Mouse (Mus musculus): ENCODE data around the gene Ptges3. TPM values are rescaled to one million over a fixed set of nuclear protein-coding genes. Genes with fewer than 3 reads are reported as not detected.

The Ptges3 gene
- total RNA-seq, 2 experiments from 2014 or later, result 71.7 to 80.0 TPM

- intact Hi-C loops (cut with DNase I), result loop anchor here (2.0 kb wide), 1 partner anchor 96 kb away; no protein-coding TSS in a partner anchor
- DNase-seq, result peak; percentile 88 to 93
These were observed 32.2 kb downstream of the Ptges3 start for GRCm38 (mm10) chr10:128090651-128091563.

DNA sequence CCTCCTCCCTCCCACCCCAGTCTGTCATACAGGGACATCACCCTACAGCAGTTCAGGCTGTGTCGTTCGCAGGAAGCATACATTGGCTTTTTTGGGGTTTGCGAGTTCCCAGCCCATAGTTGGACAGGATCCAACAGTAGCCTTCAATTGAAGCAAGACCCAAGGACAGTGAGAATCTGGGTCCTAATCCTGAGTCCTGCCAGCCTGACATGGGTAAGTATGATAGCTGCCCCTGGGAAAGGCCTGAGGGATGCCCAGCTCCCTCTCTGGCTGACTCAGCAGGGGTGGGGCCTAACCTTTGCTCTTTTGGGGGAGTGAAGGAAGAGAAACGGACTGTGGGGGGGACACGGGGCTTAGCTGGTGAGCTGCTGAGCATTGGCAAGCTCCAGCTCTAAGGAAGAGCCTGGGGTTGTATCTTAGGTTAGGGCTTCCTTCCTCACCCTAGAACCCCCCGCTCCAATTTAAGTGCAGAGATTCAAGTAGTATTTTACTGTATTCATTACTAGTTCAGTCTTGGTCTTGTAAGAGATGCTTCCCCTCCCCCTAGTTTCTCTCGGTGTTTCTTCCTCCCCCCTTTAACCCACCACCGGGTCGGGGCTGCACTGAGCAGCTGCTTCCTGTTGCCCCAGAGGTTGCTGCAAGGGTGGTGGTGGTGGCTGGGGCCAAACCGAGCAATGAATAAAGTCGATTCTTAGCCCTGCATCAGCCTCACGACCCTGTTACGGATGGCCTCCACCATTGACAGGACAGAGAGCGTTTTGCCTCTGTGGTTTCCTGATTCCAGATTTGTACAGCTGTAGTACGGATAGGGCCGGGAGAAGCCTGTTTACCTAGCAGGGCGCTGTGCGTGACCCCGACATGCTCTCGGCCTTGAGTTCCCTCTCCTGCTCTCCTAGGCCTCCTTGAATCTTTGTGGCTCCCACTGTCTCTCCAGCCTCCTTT is 33.1 kb downstream of the Ptges3 start, which contains the start of gene Baz2a:
TSS of gene Baz2a (plus strand) at position 14 of the 942 bp plus-strand sequence.
- DNase-seq, result peak; percentile 58 to 59
- intact Hi-C loops (cut with DNase I), result loop anchor here (2.0 kb wide), 1 partner anchor 95 kb away; no protein-coding TSS in a partner anchor

DNA sequence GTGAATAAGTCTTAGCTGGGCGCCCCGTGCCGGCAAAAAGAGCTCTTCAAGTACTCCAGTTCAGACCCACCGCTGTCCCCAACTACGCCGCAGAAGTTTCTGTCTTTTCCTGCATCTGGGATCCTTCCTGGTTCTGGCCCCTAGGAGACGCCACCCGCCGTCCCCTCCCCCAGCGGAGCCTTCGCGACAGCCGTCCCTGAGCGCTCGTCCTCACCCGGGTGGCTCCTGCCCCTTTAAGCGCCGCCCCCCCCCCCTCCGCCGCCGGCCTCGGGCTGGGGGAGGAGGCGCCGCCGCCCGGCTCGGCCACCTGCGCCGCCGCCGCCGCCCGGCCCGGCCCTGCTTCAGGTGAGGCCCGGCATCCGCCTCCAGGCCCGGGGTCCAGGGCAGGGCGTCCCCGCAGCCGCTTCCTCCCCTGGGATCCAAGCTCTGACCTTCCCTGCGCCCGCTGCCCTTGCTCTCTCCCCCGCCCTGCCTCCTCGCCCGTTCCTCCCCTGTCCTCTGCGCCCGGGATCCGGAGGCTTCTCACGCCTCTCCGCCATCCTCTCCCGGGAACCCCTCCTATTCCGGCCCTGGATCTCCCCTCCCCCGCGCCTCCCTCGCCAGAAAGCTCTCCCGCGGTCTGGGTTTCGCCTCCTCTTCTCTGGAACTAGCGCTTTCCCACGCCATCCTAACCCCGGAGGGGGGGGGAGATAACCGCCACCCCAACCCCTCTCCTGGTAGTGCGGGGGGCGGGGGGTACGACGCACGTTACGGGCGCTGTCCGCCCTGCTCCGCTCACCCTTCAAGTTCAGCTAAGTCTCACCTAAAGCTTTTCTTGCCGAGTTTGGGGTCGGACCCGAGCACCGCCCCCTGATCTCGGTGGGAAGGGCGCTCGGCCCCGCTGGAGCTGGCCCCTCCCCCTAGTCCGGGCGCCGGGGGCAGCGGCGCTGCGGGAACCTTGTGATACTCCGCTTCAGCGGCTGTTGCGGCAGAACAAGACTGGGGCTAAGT is 34.0 kb downstream of the Ptges3 start:
- intact Hi-C loops (cut with DNase I), result no loop called here
- DNase-seq, result peak; percentile 86 to 87

DNA sequence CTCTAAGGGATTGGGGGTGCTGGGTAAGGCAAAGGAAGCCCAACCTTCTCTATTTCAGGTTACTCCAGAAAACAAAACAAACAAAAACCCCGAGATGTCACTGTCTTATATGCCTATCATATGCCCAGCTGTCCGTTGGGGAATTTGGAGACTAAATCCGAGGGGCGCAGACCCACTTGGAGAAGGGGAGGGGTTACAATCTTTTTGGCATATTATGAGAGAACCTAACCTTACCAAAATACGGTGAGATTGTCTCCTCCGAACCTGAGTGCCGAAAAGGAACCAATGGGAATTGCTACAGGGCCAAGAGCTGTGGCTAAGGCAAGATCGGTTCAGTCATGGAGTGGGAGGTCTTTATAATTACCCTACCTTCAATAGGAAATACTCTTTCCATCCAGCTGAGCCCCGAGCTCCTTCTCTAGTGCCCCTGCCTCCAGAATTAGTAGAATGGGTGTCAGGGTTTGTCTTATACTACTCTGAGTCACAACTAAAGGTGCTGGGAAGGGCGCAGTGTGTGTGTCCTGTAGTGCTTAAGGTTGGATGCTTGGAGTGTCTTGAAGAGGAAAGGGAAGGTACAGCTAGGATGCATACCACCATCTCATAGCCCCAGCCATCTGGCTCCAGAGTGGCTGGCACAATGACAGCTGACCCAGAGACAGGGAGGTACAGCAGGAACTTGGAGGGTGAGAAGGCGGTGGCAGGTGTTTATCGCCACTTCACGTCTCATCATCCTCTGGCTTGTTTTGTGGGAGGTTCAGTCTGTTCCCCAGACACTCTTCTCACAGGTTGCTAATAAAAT is 34.9 kb downstream of the Ptges3 start:
- intact Hi-C loops (cut with DNase I), result no loop called here
- peak in 1 of 2 experiments; percentile 37 for DNase-seq

GRCm38 (mm10) chr10:128094340-128094968 is 35.7 kb downstream of the Ptges3 start:
- DNase-seq, result peak; percentile 81 to 82
- intact Hi-C loops (cut with DNase I), result no loop called here

DNA sequence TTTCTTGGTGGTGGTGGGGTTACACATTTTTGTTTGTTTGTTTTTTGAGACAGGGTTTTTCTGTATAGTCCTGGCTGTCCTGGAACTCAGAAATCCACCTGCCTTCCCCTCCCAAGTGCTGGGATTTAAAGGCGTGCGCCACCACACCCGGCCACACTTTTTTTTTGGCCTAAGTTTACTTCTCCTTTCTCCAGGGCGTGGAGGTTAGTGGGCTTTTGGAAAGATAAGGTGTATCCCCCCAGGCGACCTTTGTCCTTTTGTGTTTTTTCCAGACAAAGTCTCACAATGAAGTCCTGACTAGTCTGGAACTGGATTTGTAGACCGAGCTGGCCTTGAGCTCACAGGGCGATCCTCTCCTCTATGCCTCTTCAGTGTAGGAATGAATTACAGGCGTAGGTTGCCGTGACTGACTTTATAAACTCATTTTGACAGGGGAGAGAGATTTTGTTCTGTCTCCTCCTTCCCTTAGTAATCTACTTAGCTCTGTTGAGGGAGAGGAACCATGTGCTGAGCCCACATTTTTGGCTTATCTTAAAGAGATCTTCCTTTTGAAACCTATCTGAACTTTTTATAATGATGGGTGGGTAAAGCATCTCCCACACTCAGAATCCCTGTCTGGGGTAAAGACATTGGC is 36.4 kb downstream of the Ptges3 start:
- intact Hi-C loops (cut with DNase I), result loop anchor here (5.0 kb wide), 2 partner anchors 47 to 207 kb away; partner anchors contain the start of gene Pan2

DNA sequence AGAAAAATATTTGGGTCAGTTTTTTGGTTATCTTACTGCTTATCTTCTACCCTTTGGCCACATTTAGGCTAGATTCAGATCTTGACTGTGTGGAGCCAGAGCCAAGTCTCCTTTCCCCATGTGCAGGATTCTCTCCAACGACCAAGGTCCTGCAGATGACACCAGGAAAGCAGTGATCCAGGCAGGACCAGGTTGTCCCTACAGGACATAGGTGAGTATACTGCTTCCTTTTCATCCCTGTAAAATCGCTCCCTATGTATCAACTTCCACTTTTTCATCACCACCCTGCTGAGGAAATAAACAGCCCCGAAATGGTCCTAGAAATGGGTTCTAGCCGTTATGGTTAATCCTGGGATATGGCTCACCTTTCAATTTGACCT is 37.5 kb downstream of the Ptges3 start:
- DNase-seq, result no peak
- intact Hi-C loops (cut with DNase I), result loop anchor here (5.0 kb wide), 2 partner anchors 46 to 206 kb away; partner anchors contain the start of gene Pan2

More for the DNA sequence above, 36.4 kb downstream of the Ptges3 start:
- no peak for DNase-seq

- intact Hi-C loops (cut with DNase I), result loop anchor here (5.0 kb wide), 2 partner anchors 45 to 205 kb away; partner anchors contain the start of gene Pan2
- peak; percentile 88 to 90 for DNase-seq
These were observed 38.2 kb downstream of the Ptges3 start for GRCm38 (mm10) chr10:128096693-128097586.

DNA sequence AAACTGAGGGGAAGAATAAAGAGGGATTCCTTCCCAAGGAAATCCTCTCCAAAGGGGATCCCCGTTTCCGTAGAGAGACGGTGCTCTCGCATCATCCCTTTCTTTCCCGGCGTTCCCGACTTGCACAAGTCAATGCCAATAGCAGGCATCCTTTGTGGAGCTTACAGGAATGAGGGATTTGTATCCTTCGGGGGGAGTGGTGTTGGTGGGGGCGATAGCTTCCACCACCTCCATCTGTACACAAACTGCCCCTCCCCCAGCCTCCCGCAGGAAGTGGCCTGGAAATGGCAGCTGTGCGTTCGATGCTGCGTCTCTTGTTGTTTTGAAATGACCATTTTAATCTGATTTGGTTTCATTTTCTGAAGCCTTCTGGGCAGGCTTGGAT is 38.8 kb downstream of the Ptges3 start:
- intact Hi-C loops (cut with DNase I), result loop anchor here (5.0 kb wide), 2 partner anchors 45 to 205 kb away; partner anchors contain the start of gene Pan2
- peak; percentile 68 to 72 for DNase-seq

GRCm38 (mm10) chr10:128110103-128110761 is 51.5 kb downstream of the Ptges3 start:
- DNase-seq, result no peak
- intact Hi-C loops (cut with DNase I), result no loop called here

DNA sequence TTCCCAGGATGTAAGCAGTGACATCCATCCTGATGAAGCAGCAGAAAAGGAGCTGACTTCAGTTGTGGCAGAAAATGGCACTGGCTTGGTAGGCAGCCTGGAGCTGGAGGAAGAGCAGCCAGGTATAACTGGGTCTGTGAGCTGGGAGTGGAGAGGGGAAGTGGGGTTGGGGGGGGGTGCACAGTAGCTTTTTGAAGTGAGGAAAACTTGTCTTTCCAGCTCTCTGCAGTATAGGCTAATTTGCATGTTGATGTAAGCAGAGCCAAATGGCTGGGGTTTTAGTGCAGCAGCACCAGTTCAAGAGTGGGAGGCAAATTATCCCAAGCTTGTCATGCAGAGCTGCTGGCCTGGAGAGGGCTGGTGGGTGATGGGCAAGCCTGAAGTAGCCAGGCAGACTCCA is 52.5 kb downstream of the Ptges3 start:
- DNase-seq, result no peak
- intact Hi-C loops (cut with DNase I), result no loop called here

DNA sequence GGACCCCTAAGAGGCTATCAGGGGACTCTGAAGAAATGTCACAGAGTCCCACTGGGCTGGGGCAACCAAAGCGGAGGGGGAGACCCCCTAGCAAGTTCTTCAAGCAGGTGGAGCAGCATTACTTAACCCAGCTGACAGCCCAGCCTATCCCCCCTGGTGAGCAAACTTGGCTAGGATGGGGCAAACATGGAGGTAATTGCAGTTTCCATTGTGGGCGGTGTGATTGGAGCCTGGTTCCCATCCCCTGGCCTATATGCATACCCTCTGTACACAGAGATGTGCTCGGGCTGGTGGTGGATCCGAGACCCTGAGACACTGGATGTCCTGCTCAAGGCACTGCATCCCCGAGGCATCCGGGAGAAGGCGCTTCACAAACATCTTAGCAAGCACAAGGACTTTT is 65.1 kb downstream of the Ptges3 start:
- intact Hi-C loops (cut with DNase I), result no loop called here
- no peak for DNase-seq

DNA sequence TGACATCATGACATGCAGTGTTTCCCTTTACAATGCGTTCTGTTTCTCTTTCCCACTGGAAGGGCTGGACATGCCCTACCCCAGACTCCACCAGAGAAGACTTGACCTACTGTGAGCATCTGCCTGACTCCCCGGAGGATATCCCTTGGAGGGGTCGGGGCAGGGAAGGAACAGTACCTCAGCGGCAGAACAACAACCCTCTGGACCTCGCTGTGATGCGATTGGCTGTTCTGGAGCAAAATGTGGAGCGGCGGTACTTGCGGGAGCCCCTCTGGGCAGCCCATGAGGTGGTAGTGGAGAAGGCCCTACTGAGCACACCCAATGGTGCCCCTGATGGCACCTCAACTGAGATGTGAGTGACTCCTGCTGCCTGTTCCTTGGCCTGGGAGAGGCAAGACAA is 66.1 kb downstream of the Ptges3 start:
- intact Hi-C loops (cut with DNase I), result no loop called here

GRCm38 (mm10) chr10:128125951-128126350 is 67.2 kb downstream of the Ptges3 start:
- intact Hi-C loops (cut with DNase I), result no loop called here
- DNase-seq, result no peak

More for the DNA sequence above, 66.1 kb downstream of the Ptges3 start:
- DNase-seq, result no peak

All from heart, postnatal 14 days (tissue).